Mouse (Mus musculus) limb, embryonic 12.5 days (tissue): ENCODE results near the gene Sema3a. TPM values are rescaled to one million over a fixed set of nuclear protein-coding genes. Genes with fewer than 3 reads are reported as not detected.

Source experiments
- ATAC-seq: fragments of 200-750 bp; cut with Nextera tagmentation; 2 replicates; pipeline ENCODE4 v1.8.0; 2017; ENCODE audit warnings: low read depth, moderate TSS enrichment; ENCODE audit not compliant: insufficient number of reproducible peaks, insufficient read depth, low FRiP score, low TSS enrichment
- H3K27ac ChIP-seq: fragments of 300-500 bp; sonication (generic); 2 replicates; pipeline ENCODE4 v1.5.1; 2016; ENCODE audit warnings: mild to moderate bottlenecking, moderate library complexity
- H3K27me3 ChIP-seq: fragments of 300-500 bp; sonication (generic); 2 replicates; pipeline ENCODE4 v1.6.1; 2016; ENCODE audit warnings: mild to moderate bottlenecking, moderate library complexity
- H3K36me3 ChIP-seq: fragments of 300-500 bp; sonication (generic); 2 replicates; pipeline ENCODE4 v1.6.1; 2016; ENCODE audit warnings: mild to moderate bottlenecking, moderate library complexity
- H3K4me1 ChIP-seq: fragments of 300-500 bp; sonication (generic); replicated peaks from 2 replicates; pipeline ENCODE4 v1.6.1; 2016
- H3K4me2 ChIP-seq: fragments of 300-500 bp; sonication (generic); 2 replicates; pipeline ENCODE4 v1.6.1; 2016; ENCODE audit warnings: mild to moderate bottlenecking, moderate library complexity
- H3K4me3 ChIP-seq: fragments of 300-500 bp; sonication (generic); replicated peaks from 2 replicates; pipeline ENCODE4 v1.5.1; 2016; ENCODE audit warnings: mild to moderate bottlenecking
- H3K9ac ChIP-seq: fragments of 300-500 bp; sonication (generic); replicated peaks from 2 replicates; pipeline ENCODE4 v1.6.1; 2016; ENCODE audit warnings: mild to moderate bottlenecking, moderate library complexity
- H3K9me3 ChIP-seq: fragments of 300-500 bp; sonication (generic); 2 replicates; pipeline ENCODE4 v1.6.1; 2016; ENCODE audit warnings: mild to moderate bottlenecking, moderate library complexity
- WGBS: fragments of 180-500 bp; shearing (Covaris S2); methylation state at CpG from one replicate; pipeline ENCODE4 v1.1.7; 2016; 5-methylcytosine and 5-hydroxymethylcytosine counted together
- polyA plus RNA-seq: library from polyadenylated mRNA; unstranded; fragments of >200 nt; fragmentation: Nextera tagmentation; extraction: Ambion mirVana; gene quantifications from 2 replicates; pipeline ENCODE4 v1.2.1, GENCODE M21; 2016

The Sema3a gene
- polyA plus RNA-seq, 1 experiment from 2014 or later, result 60.9 TPM

- Histone ChIP-seq H3K9me3 (0 out of 2 replicates have a peak, but pooled peaks cover under 1% of the 10 kb centered on the region), H3K27me3 (no peaks in the 10 kb centered on the region), H3K27ac (no peak overlapping the region), H3K4me1 (no peaks in the 10 kb centered on the region; the same call in 1 of the 2 replicates), H3K9ac (no peak overlapping the region), H3K36me3 (no peaks in the 10 kb centered on the region; the same call in 1 of the 2 replicates), H3K4me3 (no peak overlapping the region), H3K4me2 (no peak overlapping the region)
- no peak for ATAC-seq
- WGBS, result 79% methylated on average over 5 of the region's 5 CpGs
Measured at GRCm38 (mm10) chr5:13421276-13421925, 296.2 kb downstream of the Sema3a start.

- H3K4me3 ChIP-seq, result no peak overlapping the region
- H3K36me3 ChIP-seq, result no peaks in the 10 kb centered on the region; the same call in 1 of the 2 replicates
- 0 out of 2 replicates have a peak, but pooled peaks cover 5% of the 10 kb centered on the region for H3K9me3 ChIP-seq
- no peaks in the 10 kb centered on the region for H3K27me3 ChIP-seq
- 57% methylated on average over 1 of the region's 1 CpGs for WGBS
- no peak overlapping the region for H3K27ac ChIP-seq
- H3K4me1 ChIP-seq, result no peaks in the 10 kb centered on the region
- no peak for ATAC-seq
- H3K4me2 ChIP-seq, result no peak overlapping the region
- H3K9ac ChIP-seq, result no peak overlapping the region
Measured at GRCm38 (mm10) chr5:13428702-13429101, 303.5 kb downstream of the Sema3a start.

GRCm38 (mm10) chr5:13431827-13432226 lies 306.6 kb downstream of the Sema3a start:
- Histone ChIP-seq H3K4me1 (no peaks in the 10 kb centered on the region), H3K36me3 (no peaks in the 10 kb centered on the region; the same call in 1 of the 2 replicates), H3K9ac (no peak overlapping the region), H3K27me3 (no peaks in the 10 kb centered on the region), H3K27ac (no peak overlapping the region), H3K4me2 (no peak overlapping the region), H3K9me3 (0 out of 2 replicates have a peak, but pooled peaks cover under 1% of the 10 kb centered on the region), H3K4me3 (no peak overlapping the region)
- ATAC-seq, result no peak
- WGBS, result 84% methylated on average over 2 of the region's 2 CpGs

- H3K27ac ChIP-seq, result no peak overlapping the region
- ATAC-seq, result no peak
- H3K27me3 ChIP-seq, result no peaks in the 10 kb centered on the region
- no peak overlapping the region for H3K4me3 ChIP-seq
- H3K36me3 ChIP-seq, result no peaks in the 10 kb centered on the region; the same call in 1 of the 2 replicates
- H3K4me1 ChIP-seq, result no peaks in the 10 kb centered on the region
- no peaks in the 10 kb centered on the region for H3K9me3 ChIP-seq
- H3K9ac ChIP-seq, result no peak overlapping the region
- no peak overlapping the region for H3K4me2 ChIP-seq
- WGBS, result 50% methylated on average over 3 of the region's 3 CpGs
Measured at GRCm38 (mm10) chr5:13432574-13432973, 307.4 kb downstream of the Sema3a start.

GRCm38 (mm10) chr5:13433303-13433702 lies 308.1 kb downstream of the Sema3a start:
- Histone ChIP-seq H3K9me3 (no peaks in the 10 kb centered on the region), H3K27ac (no peak overlapping the region), H3K4me1 (no peaks in the 10 kb centered on the region), H3K4me3 (no peak overlapping the region), H3K9ac (no peak overlapping the region), H3K36me3 (no peaks in the 10 kb centered on the region; the same call in 1 of the 2 replicates), H3K27me3 (no peaks in the 10 kb centered on the region), H3K4me2 (no peak overlapping the region)
- WGBS, result 73% methylated on average over 2 of the region's 2 CpGs
- no peak for ATAC-seq

GRCm38 (mm10) chr5:13441112-13441511 lies 315.9 kb downstream of the Sema3a start:
- Histone ChIP-seq H3K4me3 (no peak overlapping the region), H3K9ac (no peak overlapping the region), H3K36me3 (no peaks in the 10 kb centered on the region), H3K4me1 (no peaks in the 10 kb centered on the region), H3K27ac (no peak overlapping the region), H3K4me2 (no peak overlapping the region), H3K9me3 (no peaks in the 10 kb centered on the region), H3K27me3 (no peaks in the 10 kb centered on the region)
- no peak for ATAC-seq

- WGBS, result 76% methylated on average over 1 of the region's 1 CpGs
- Histone ChIP-seq H3K4me2 (no peak overlapping the region), H3K27me3 (no peaks in the 10 kb centered on the region)
Measured at GRCm38 (mm10) chr5:13460182-13461001, 335.2 kb downstream of the Sema3a start.

GRCm38 (mm10) chr5:13468856-13469255 lies 343.6 kb downstream of the Sema3a start:
- no peak overlapping the region for H3K4me3 ChIP-seq
- H3K4me2 ChIP-seq, result no peak overlapping the region
- H3K27ac ChIP-seq, result no peak overlapping the region
- peaks cover 11% of the 10 kb centered on the region for H3K4me1 ChIP-seq
- ATAC-seq, result no peak
- WGBS, result 75% methylated on average over 7 of the region's 7 CpGs
- no peaks in the 10 kb centered on the region for H3K9me3 ChIP-seq
- no peaks in the 10 kb centered on the region for H3K27me3 ChIP-seq
- no peak overlapping the region for H3K9ac ChIP-seq
- H3K36me3 ChIP-seq, result no peaks in the 10 kb centered on the region

More at GRCm38 (mm10) chr5:13460182-13461001, 335.2 kb downstream of the Sema3a start:
- H3K36me3 ChIP-seq, result 0 out of 2 replicates have a peak, but pooled peaks cover 5% of the 10 kb centered on the region
- no peaks in the 10 kb centered on the region for H3K9me3 ChIP-seq
- ATAC-seq, result no peak
- H3K4me3 ChIP-seq, result no peak overlapping the region
- H3K9ac ChIP-seq, result no peak overlapping the region
- H3K27ac ChIP-seq, result no peak overlapping the region
- H3K4me1 ChIP-seq, result no peaks in the 10 kb centered on the region

GRCm38 (mm10) chr5:13469401-13469800 lies 344.2 kb downstream of the Sema3a start:
- Histone ChIP-seq H3K9ac (no peak overlapping the region), H3K4me1 (peaks cover 11% of the 10 kb centered on the region), H3K27ac (no peak overlapping the region), H3K36me3 (no peaks in the 10 kb centered on the region), H3K4me3 (no peak overlapping the region), H3K4me2 (no peak overlapping the region), H3K9me3 (no peaks in the 10 kb centered on the region), H3K27me3 (no peaks in the 10 kb centered on the region)
- no peak for ATAC-seq
- WGBS, result 88% methylated on average over 5 of the region's 5 CpGs

GRCm38 (mm10) chr5:13470057-13470905 lies 345.1 kb downstream of the Sema3a start:
- no peak for ATAC-seq

GRCm38 (mm10) chr5:13477653-13478052 lies 352.4 kb downstream of the Sema3a start:
- Histone ChIP-seq H3K4me3 (no peak overlapping the region), H3K27me3 (no peaks in the 10 kb centered on the region), H3K9me3 (no peaks in the 10 kb centered on the region), H3K9ac (no peak overlapping the region), H3K27ac (no peak overlapping the region), H3K36me3 (no peaks in the 10 kb centered on the region), H3K4me2 (no peak overlapping the region), H3K4me1 (no peaks in the 10 kb centered on the region)
- ATAC-seq, result no peak
- 82% methylated on average over 1 of the region's 1 CpGs for WGBS

More at GRCm38 (mm10) chr5:13470057-13470905, 345.1 kb downstream of the Sema3a start:
- Histone ChIP-seq H3K4me3 (no peak overlapping the region), H3K4me1 (peaks cover 11% of the 10 kb centered on the region), H3K36me3 (no peaks in the 10 kb centered on the region), H3K27ac (no peak overlapping the region), H3K9me3 (no peaks in the 10 kb centered on the region), H3K9ac (no peak overlapping the region), H3K4me2 (no peak overlapping the region), H3K27me3 (no peaks in the 10 kb centered on the region)
- 65% methylated on average over 7 of the region's 7 CpGs for WGBS
